Mouse (Mus musculus) kidney, adult 2 months (tissue): Measurements from ENCODE around the gene Nmt1. TPM values are rescaled to one million over a fixed set of nuclear protein-coding genes. Genes with fewer than 3 reads are reported as not detected.

Experiments used
- DNase-seq: peaks from one replicate; pipeline ENCODE4 v3.0.0; 2021
- H3K27ac ChIP-seq: fragments of 200-500 bp; 2 replicates; pipeline ENCODE4 v1.5.1; 2012; ENCODE audit warnings: low read depth, low read length, control low read depth, inconsistent platforms; ENCODE audit not compliant: insufficient read depth
- H3K27me3 ChIP-seq: fragments of 200-500 bp; replicated peaks from 2 replicates; pipeline ENCODE4 v1.6.1; 2012; ENCODE audit warnings: mild to moderate bottlenecking, moderate library complexity, low read length, inconsistent platforms; ENCODE audit not compliant: control insufficient read depth, insufficient read depth
- H3K36me3 ChIP-seq: fragments of 200-500 bp; 2 replicates; pipeline ENCODE4 v1.6.1; 2012; ENCODE audit warnings: mild to moderate bottlenecking, moderate library complexity, low read length, inconsistent platforms; ENCODE audit not compliant: control insufficient read depth, insufficient read depth
- H3K4me1 ChIP-seq: fragments of 200-500 bp; 2 replicates; pipeline ENCODE4 v1.6.1; 2011; ENCODE audit warnings: low read length; ENCODE audit not compliant: control insufficient read depth, insufficient read depth
- H3K4me3 ChIP-seq: fragments of 200-500 bp; 2 replicates; pipeline ENCODE4 v1.5.1; 2011; ENCODE audit warnings: mild to moderate bottlenecking, low read depth, low read length, control low read depth; ENCODE audit not compliant: insufficient read depth
- CTCF ChIP-seq: fragments of 200-500 bp; conservative IDR thresholded peaks from 2 replicates; pipeline ENCODE4 v1.5.1; 2011; ENCODE audit warnings: low read depth, mild to moderate bottlenecking, control low read depth, low read length, moderate library complexity, mixed read lengths; ENCODE audit not compliant: insufficient read depth, insufficient read length
- POLR2A ChIP-seq: fragments of 200-500 bp; IDR thresholded peaks from one replicate; pipeline ENCODE4 v1.6.1; 2011; ENCODE audit warnings: low read depth, low read length, control low read depth
- WGBS: fragments of 180-500 bp; shearing (Covaris S2); methylation state at CpG from one replicate; pipeline ENCODE4 v1.1.7; 2018; 5-methylcytosine and 5-hydroxymethylcytosine counted together
- polyA plus RNA-seq: library from polyadenylated mRNA; depleted of rRNA; stranded (reverse); fragments of >200 nt; gene quantifications from 2 replicates; pipeline ENCODE4 v1.2.3, GENCODE M21; 2012

Nmt1 gene
- polyA plus RNA-seq, 1 experiment, result 49.7 TPM

GRCm38 (mm10) chr11:103043982-103044381 lies 16.0 kb downstream of the Nmt1 start:
- 97% methylated on average over 3 of the region's 3 CpGs for WGBS
- H3K27ac ChIP-seq, result no peak overlapping the region
- no peaks in the 10 kb centered on the region for H3K27me3 ChIP-seq
- no peak for TF ChIP-seq CTCF
- H3K4me3 ChIP-seq, result no peak overlapping the region
- H3K4me1 ChIP-seq, result no peaks in the 10 kb centered on the region
- no peaks in the 10 kb centered on the region; the same call in 1 of the 2 replicates for H3K36me3 ChIP-seq
- DNase-seq, result no peak

GRCm38 (mm10) chr11:103046286-103046685 lies 18.3 kb downstream of the Nmt1 start:
- TF ChIP-seq CTCF, result no peak
- no peak for DNase-seq
- H3K27ac ChIP-seq, result no peak overlapping the region
- WGBS, result 82% methylated on average over 8 of the region's 8 CpGs
- no peaks in the 10 kb centered on the region; the same call in none of the 2 replicates for H3K36me3 ChIP-seq
- H3K4me1 ChIP-seq, result no peaks in the 10 kb centered on the region
- H3K27me3 ChIP-seq, result no peaks in the 10 kb centered on the region
- H3K4me3 ChIP-seq, result no peak overlapping the region

GRCm38 (mm10) chr11:103049611-103050010 lies 21.6 kb downstream of the Nmt1 start:
- Histone ChIP-seq H3K4me1 (no peaks in the 10 kb centered on the region), H3K36me3 (no peaks in the 10 kb centered on the region; the same call in none of the 2 replicates), H3K27me3 (no peaks in the 10 kb centered on the region), H3K27ac (no peak overlapping the region), H3K4me3 (no peak overlapping the region)
- WGBS, result 91% methylated on average over 5 of the region's 5 CpGs
- no peak for DNase-seq
- no peak for TF ChIP-seq POLR2A
- no peak for TF ChIP-seq CTCF

GRCm38 (mm10) chr11:103050153-103050552 lies 22.2 kb downstream of the Nmt1 start:
- no peak overlapping the region for H3K27ac ChIP-seq
- 70% methylated on average over 9 of the region's 9 CpGs for WGBS

GRCm38 (mm10) chr11:103051249-103051691 lies 23.3 kb downstream of the Nmt1 start:
- no peaks in the 10 kb centered on the region for H3K4me1 ChIP-seq
- H3K4me3 ChIP-seq, result no peak overlapping the region
- peaks cover under 1% of the 10 kb centered on the region for H3K36me3 ChIP-seq
- TF ChIP-seq POLR2A, result no peak
- TF ChIP-seq CTCF, result no peak
- H3K27me3 ChIP-seq, result no peaks in the 10 kb centered on the region
- H3K27ac ChIP-seq, result no peak overlapping the region
- 56% methylated on average over 8 of the region's 8 CpGs for WGBS
- peak; percentile 34 for DNase-seq

More at GRCm38 (mm10) chr11:103050153-103050552, 22.2 kb downstream of the Nmt1 start:
- no peak for DNase-seq
- Histone ChIP-seq H3K27me3 (no peaks in the 10 kb centered on the region), H3K4me3 (no peak overlapping the region), H3K36me3 (no peaks in the 10 kb centered on the region; the same call in none of the 2 replicates), H3K4me1 (no peaks in the 10 kb centered on the region)
- TF ChIP-seq POLR2A, result no peak
- no peak for TF ChIP-seq CTCF

GRCm38 (mm10) chr11:103052078-103052477 lies 24.1 kb downstream of the Nmt1 start:
- TF ChIP-seq CTCF, result no peak
- no peak for TF ChIP-seq POLR2A
- 88% methylated on average over 6 of the region's 6 CpGs for WGBS
- H3K27me3 ChIP-seq, result no peaks in the 10 kb centered on the region
- no peak overlapping the region for H3K27ac ChIP-seq
- peaks cover 2% of the 10 kb centered on the region for H3K36me3 ChIP-seq
- no peak overlapping the region for H3K4me3 ChIP-seq
- no peak for DNase-seq
- H3K4me1 ChIP-seq, result no peaks in the 10 kb centered on the region

GRCm38 (mm10) chr11:103053191-103054076 lies 25.4 kb downstream of the Nmt1 start:
- Histone ChIP-seq H3K27ac (no peak overlapping the region), H3K4me3 (no peak overlapping the region), H3K4me1 (no peaks in the 10 kb centered on the region), H3K36me3 (peaks cover 5% of the 10 kb centered on the region), H3K27me3 (no peaks in the 10 kb centered on the region)
- no peak for DNase-seq
- TF ChIP-seq POLR2A, result no peak
- TF ChIP-seq CTCF, result no peak
- 82% methylated on average over 18 of the region's 18 CpGs for WGBS

GRCm38 (mm10) chr11:103054798-103055197 lies 26.8 kb downstream of the Nmt1 start:
- peak; percentile 54 for TF ChIP-seq CTCF
- no peak for TF ChIP-seq POLR2A
- H3K36me3 ChIP-seq, result peaks cover 7% of the 10 kb centered on the region
- 46% methylated on average over 6 of the region's 6 CpGs for WGBS
- no peaks in the 10 kb centered on the region for H3K4me1 ChIP-seq
- DNase-seq, result peak; percentile 75
- no peaks in the 10 kb centered on the region for H3K27me3 ChIP-seq
- no peak overlapping the region for H3K4me3 ChIP-seq
- H3K27ac ChIP-seq, result no peak overlapping the region
